Mouse (Mus musculus): ENCODE results near the gene Ppt1. TPM values are rescaled to one million over a fixed set of nuclear protein-coding genes. Genes with fewer than 3 reads are reported as not detected.
A peak's percentile ranks its signal among the peaks of the same experiment; 100 is the strongest.
"Not testable (repeated sequence)": the region's sequence is repeated elsewhere in the genome, so short reads cannot be mapped to it uniquely, and the experiment has no call there.

The Ppt1 gene
- 83.4 and 91.8 TPM in 2 replicates for polyA plus RNA-seq (2015; fragmentation: Nextera tagmentation; extraction: Ambion mirVana)

GRCm38 (mm10) chr4:122835530-122836402 is at the start of gene Ppt1:
Ppt1 (plus strand) TSS chr4:122836242.
- 3% methylated on average over 31 of the region's 31 CpGs for WGBS
- peak within 1 kb of the TSS; percentile 68 for H3K4me3 ChIP-seq (ENCODE audit: low read depth, low read length)
- H3K9me3 ChIP-seq (replicated peaks; ENCODE audit: control insufficient read depth, low read length, poor library complexity, severe bottlenecking): no peaks in the 10 kb centered on the region
- H3K4me2 ChIP-seq (ENCODE audit: low read length): peak within 1 kb of the TSS; percentile 83
- peaks cover 18% of the 10 kb centered on the region for H3K4me1 ChIP-seq (ENCODE audit: control insufficient read depth, insufficient read depth, low read length)
- no peaks in the 10 kb centered on the region for H3K27me3 ChIP-seq (ENCODE audit: control insufficient read depth, insufficient read depth, low read depth, low read length)
- peak within 1 kb of the TSS; percentile 69 for H3K9ac ChIP-seq (ENCODE audit: low read depth, low read length)
- H3K36me3 ChIP-seq (ENCODE audit: control insufficient read depth, insufficient read depth, low read length): no peaks in the 10 kb centered on the region; the same call in 1 of the 2 replicates
- ATAC-seq: peak; percentile 94
- peak within 1 kb of the TSS; percentile 83 for H3K27ac ChIP-seq (ENCODE audit: low read length)

- 72% methylated on average over 4 of the region's 4 CpGs for WGBS
These were observed 46.5 kb upstream of the Ppt1 start for GRCm38 (mm10) chr4:122789335-122790089.

GRCm38 (mm10) chr4:122808108-122808507 is 27.9 kb upstream of the Ppt1 start:
- Histone ChIP-seq H3K9me3 (replicated peaks; ENCODE audit: control insufficient read depth, low read length, poor library complexity, severe bottlenecking) (no peaks in the 10 kb centered on the region), H3K4me2 (ENCODE audit: low read length) (no peak overlapping the region), H3K36me3 (ENCODE audit: control insufficient read depth, insufficient read depth, low read length) (no peaks in the 10 kb centered on the region), H3K9ac (ENCODE audit: low read depth, low read length) (no peak overlapping the region), H3K27me3 (ENCODE audit: control insufficient read depth, insufficient read depth, low read depth, low read length) (no peaks in the 10 kb centered on the region), H3K27ac (ENCODE audit: low read length) (no peak overlapping the region), H3K4me3 (ENCODE audit: low read depth, low read length) (no peak overlapping the region), H3K4me1 (ENCODE audit: control insufficient read depth, insufficient read depth, low read length) (no peaks in the 10 kb centered on the region)
- 28% methylated on average over 4 of the region's 4 CpGs for WGBS
- ATAC-seq: peak; percentile 48; the same call in 1 of the 2 replicates

More at GRCm38 (mm10) chr4:122789335-122790089, 46.5 kb upstream of the Ppt1 start:
- H3K36me3 ChIP-seq (ENCODE audit: control insufficient read depth, insufficient read depth, low read length): no peaks in the 10 kb centered on the region
- no peak overlapping the region for H3K4me2 ChIP-seq (ENCODE audit: low read length)
- no peaks in the 10 kb centered on the region for H3K27me3 ChIP-seq (ENCODE audit: control insufficient read depth, insufficient read depth, low read depth, low read length)
- H3K27ac ChIP-seq (ENCODE audit: low read length): no peak overlapping the region
- ATAC-seq: no peak
- no peak overlapping the region for H3K9ac ChIP-seq (ENCODE audit: low read depth, low read length)
- H3K4me3 ChIP-seq (ENCODE audit: low read depth, low read length): no peak overlapping the region
- no peaks in the 10 kb centered on the region for H3K4me1 ChIP-seq (ENCODE audit: control insufficient read depth, insufficient read depth, low read length)
- H3K9me3 ChIP-seq (replicated peaks; ENCODE audit: control insufficient read depth, low read length, poor library complexity, severe bottlenecking): no peaks in the 10 kb centered on the region

- H3K27ac ChIP-seq (ENCODE audit: low read length): no peak overlapping the region
- H3K4me3 ChIP-seq (ENCODE audit: low read depth, low read length): no peak overlapping the region
- H3K4me1 ChIP-seq (ENCODE audit: control insufficient read depth, insufficient read depth, low read length): no peaks in the 10 kb centered on the region
- H3K4me2 ChIP-seq (ENCODE audit: low read length): no peak overlapping the region
- no peaks in the 10 kb centered on the region for H3K27me3 ChIP-seq (ENCODE audit: control insufficient read depth, insufficient read depth, low read depth, low read length)
- 57% methylated on average over 1 of the region's 1 CpGs for WGBS
- H3K9ac ChIP-seq (ENCODE audit: low read depth, low read length): no peak overlapping the region
- ATAC-seq: no peak
- H3K9me3 ChIP-seq (replicated peaks; ENCODE audit: control insufficient read depth, low read length, poor library complexity, severe bottlenecking): no peaks in the 10 kb centered on the region
- no peaks in the 10 kb centered on the region for H3K36me3 ChIP-seq (ENCODE audit: control insufficient read depth, insufficient read depth, low read length)
These were observed 24.9 kb upstream of the Ppt1 start for GRCm38 (mm10) chr4:122811180-122811579.

GRCm38 (mm10) chr4:122811824-122812223 is 24.2 kb upstream of the Ppt1 start:
- Histone ChIP-seq H3K36me3 (ENCODE audit: control insufficient read depth, insufficient read depth, low read length) (no peaks in the 10 kb centered on the region), H3K4me2 (ENCODE audit: low read length) (no peak overlapping the region), H3K9ac (ENCODE audit: low read depth, low read length) (no peak overlapping the region), H3K4me1 (ENCODE audit: control insufficient read depth, insufficient read depth, low read length) (no peaks in the 10 kb centered on the region), H3K4me3 (ENCODE audit: low read depth, low read length) (no peak overlapping the region), H3K27ac (ENCODE audit: low read length) (no peak overlapping the region), H3K27me3 (ENCODE audit: control insufficient read depth, insufficient read depth, low read depth, low read length) (no peaks in the 10 kb centered on the region), H3K9me3 (replicated peaks; ENCODE audit: control insufficient read depth, low read length, poor library complexity, severe bottlenecking) (no peaks in the 10 kb centered on the region)
- WGBS: 81% methylated on average over 2 of the region's 2 CpGs
- ATAC-seq: no peak

GRCm38 (mm10) chr4:122816202-122816601 is 19.8 kb upstream of the Ppt1 start:
- H3K36me3 ChIP-seq (ENCODE audit: control insufficient read depth, insufficient read depth, low read length): no peaks in the 10 kb centered on the region
- H3K27me3 ChIP-seq (ENCODE audit: control insufficient read depth, insufficient read depth, low read depth, low read length): no peaks in the 10 kb centered on the region
- H3K9me3 ChIP-seq (replicated peaks; ENCODE audit: control insufficient read depth, low read length, poor library complexity, severe bottlenecking): no peaks in the 10 kb centered on the region
- no peak overlapping the region for H3K27ac ChIP-seq (ENCODE audit: low read length)
- H3K4me3 ChIP-seq (ENCODE audit: low read depth, low read length): no peak overlapping the region
- no peak for ATAC-seq
- 89% methylated on average over 1 of the region's 1 CpGs for WGBS
- no peak overlapping the region for H3K9ac ChIP-seq (ENCODE audit: low read depth, low read length)
- H3K4me1 ChIP-seq (ENCODE audit: control insufficient read depth, insufficient read depth, low read length): no peaks in the 10 kb centered on the region
- no peak overlapping the region for H3K4me2 ChIP-seq (ENCODE audit: low read length)

- not testable (repeated sequence) for H3K9me3 ChIP-seq (replicated peaks; ENCODE audit: control insufficient read depth, low read length, poor library complexity, severe bottlenecking); H3K9ac ChIP-seq (ENCODE audit: low read depth, low read length); ATAC-seq; H3K27ac ChIP-seq (ENCODE audit: low read length); H3K36me3 ChIP-seq (ENCODE audit: control insufficient read depth, insufficient read depth, low read length); H3K4me3 ChIP-seq (ENCODE audit: low read depth, low read length); H3K27me3 ChIP-seq (ENCODE audit: control insufficient read depth, insufficient read depth, low read depth, low read length); H3K4me2 ChIP-seq (ENCODE audit: low read length); H3K4me1 ChIP-seq (ENCODE audit: control insufficient read depth, insufficient read depth, low read length)
- WGBS: 33% methylated on average over 10 of the region's 10 CpGs
These were observed 15.1 kb upstream of the Ppt1 start for GRCm38 (mm10) chr4:122820941-122821340.

- H3K36me3 ChIP-seq (ENCODE audit: control insufficient read depth, insufficient read depth, low read length): no peaks in the 10 kb centered on the region
- H3K4me3 ChIP-seq (ENCODE audit: low read depth, low read length): no peak overlapping the region
- H3K27me3 ChIP-seq (ENCODE audit: control insufficient read depth, insufficient read depth, low read depth, low read length): no peaks in the 10 kb centered on the region
- no peak for ATAC-seq
- H3K4me1 ChIP-seq (ENCODE audit: control insufficient read depth, insufficient read depth, low read length): no peaks in the 10 kb centered on the region
- H3K4me2 ChIP-seq (ENCODE audit: low read length): no peak overlapping the region
- H3K9ac ChIP-seq (ENCODE audit: low read depth, low read length): no peak overlapping the region
- no peak overlapping the region for H3K27ac ChIP-seq (ENCODE audit: low read length)
- H3K9me3 ChIP-seq (replicated peaks; ENCODE audit: control insufficient read depth, low read length, poor library complexity, severe bottlenecking): no peaks in the 10 kb centered on the region
These were observed 8.4 kb upstream of the Ppt1 start for GRCm38 (mm10) chr4:122827651-122828050.

GRCm38 (mm10) chr4:122829339-122829738 is 6.7 kb upstream of the Ppt1 start:
- no peak for ATAC-seq
- H3K27me3 ChIP-seq (ENCODE audit: control insufficient read depth, insufficient read depth, low read depth, low read length): no peaks in the 10 kb centered on the region
- H3K27ac ChIP-seq (ENCODE audit: low read length): no peak overlapping the region
- no peak overlapping the region for H3K9ac ChIP-seq (ENCODE audit: low read depth, low read length)
- 94% methylated on average over 6 of the region's 6 CpGs for WGBS
- H3K9me3 ChIP-seq (replicated peaks; ENCODE audit: control insufficient read depth, low read length, poor library complexity, severe bottlenecking): no peaks in the 10 kb centered on the region
- no peaks in the 10 kb centered on the region for H3K36me3 ChIP-seq (ENCODE audit: control insufficient read depth, insufficient read depth, low read length)
- no peak overlapping the region for H3K4me2 ChIP-seq (ENCODE audit: low read length)
- H3K4me1 ChIP-seq (ENCODE audit: control insufficient read depth, insufficient read depth, low read length): no peaks in the 10 kb centered on the region
- no peak overlapping the region for H3K4me3 ChIP-seq (ENCODE audit: low read depth, low read length)

Data from midbrain, embryonic 16.5 days (tissue).